Mouse (Mus musculus) small intestine, adult 2 months (tissue): ENCODE data around the gene Nt5c3.

Experiments used
- CTCF ChIP-seq: fragments of 200-500 bp; IDR thresholded peaks from 2 replicates; pipeline ENCODE4 v1.5.1; 2012; ENCODE audit warnings: low read depth, mild to moderate bottlenecking, control low read depth, inconsistent platforms, low read length, moderate library complexity, mixed read lengths; ENCODE audit not compliant: insufficient replicate concordance, insufficient read length; ENCODE audit errors: extremely low read depth
- POLR2A ChIP-seq: fragments of 200-500 bp; IDR thresholded peaks from 2 replicates; pipeline ENCODE4 v1.6.1; 2012; ENCODE audit warnings: low read depth, mild to moderate bottlenecking, control low read depth, inconsistent platforms, low read length, moderate library complexity

- no peak for TF ChIP-seq CTCF
- no peak for TF ChIP-seq POLR2A
Observed at GRCm38 (mm10) chr6:56920222-56921092, 3.3 kb downstream of the Nt5c3 start.
